Mouse (Mus musculus) neural tube, embryonic 13.5 days (tissue): ENCODE measurements around the gene Gm10563. TPM values are rescaled to one million over a fixed set of nuclear protein-coding genes. Genes with fewer than 3 reads are reported as not detected.

Experiments used
- ATAC-seq: fragments of 200-750 bp; cut with Nextera tagmentation; 2 replicates; pipeline ENCODE4 v1.8.0; 2017; ENCODE audit warnings: low read depth, mild to moderate bottlenecking, moderate TSS enrichment, moderate library complexity
- H3K27ac ChIP-seq: fragments of 300-500 bp; sonication (generic); replicated peaks from 2 replicates; pipeline ENCODE4 v1.5.1; 2015; ENCODE audit warnings: moderate library complexity, mild to moderate bottlenecking, inconsistent platforms
- H3K27me3 ChIP-seq: fragments of 300-500 bp; sonication (generic); 2 replicates; pipeline ENCODE4 v1.6.1; 2015; ENCODE audit warnings: mild to moderate bottlenecking, inconsistent platforms
- H3K36me3 ChIP-seq: fragments of 300-500 bp; sonication (generic); 2 replicates; pipeline ENCODE4 v1.6.1; 2015; ENCODE audit warnings: mild to moderate bottlenecking, inconsistent platforms
- H3K4me1 ChIP-seq: fragments of 300-500 bp; sonication (generic); replicated peaks from 2 replicates; pipeline ENCODE4 v1.6.1; 2015; ENCODE audit warnings: inconsistent platforms
- H3K4me2 ChIP-seq: fragments of 300-500 bp; sonication (generic); 2 replicates; pipeline ENCODE4 v1.6.1; 2015; ENCODE audit warnings: inconsistent platforms, mild to moderate bottlenecking, moderate library complexity
- H3K4me3 ChIP-seq: fragments of 300-500 bp; sonication (generic); 2 replicates; pipeline ENCODE4 v1.5.1; 2015; ENCODE audit warnings: mild to moderate bottlenecking, inconsistent platforms
- H3K9ac ChIP-seq: fragments of 300-500 bp; sonication (generic); 2 replicates; pipeline ENCODE4 v1.6.1; 2015; ENCODE audit warnings: moderate library complexity, mild to moderate bottlenecking, inconsistent platforms
- H3K9me3 ChIP-seq: fragments of 300-500 bp; sonication (generic); 2 replicates; pipeline ENCODE4 v1.6.1; 2016; ENCODE audit warnings: inconsistent platforms
- WGBS: fragments of 180-500 bp; shearing (Covaris S2); methylation state at CpG from one replicate; pipeline ENCODE4 v1.1.7; 2015; 5-methylcytosine and 5-hydroxymethylcytosine counted together
- polyA plus RNA-seq: library from polyadenylated mRNA; unstranded; fragments of >200 nt; fragmentation: Nextera tagmentation; extraction: Ambion mirVana; gene quantifications from 2 replicates; pipeline ENCODE4 v1.2.1, GENCODE M21; 2015

The Gm10563 gene
- polyA plus RNA-seq, 1 experiment from 2014 or later = not detected

DNA sequence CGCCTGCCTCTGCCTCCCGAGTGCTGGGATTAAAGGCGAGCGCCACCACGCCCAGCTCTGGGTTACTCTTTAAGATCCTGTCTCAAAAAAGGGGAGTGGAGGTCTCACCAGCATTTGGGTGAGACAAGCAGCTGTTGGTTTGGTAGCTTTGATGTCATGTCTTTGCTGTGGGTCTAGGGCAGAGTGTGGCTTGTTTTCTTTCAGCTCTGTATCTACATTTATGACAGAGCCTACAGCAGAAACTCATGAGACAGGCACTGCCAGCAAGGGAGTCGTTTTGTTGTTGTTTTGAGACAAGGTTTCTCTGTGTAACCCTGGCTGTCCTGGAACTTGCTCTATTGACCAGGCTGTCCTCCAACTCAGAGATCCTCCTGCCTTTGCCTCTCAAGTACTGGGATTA lies 41.4 kb downstream of the Gm10563 start:
- Histone ChIP-seq H3K9me3 (no peaks in the 10 kb centered on the region), H3K4me2 (no peak overlapping the region), H3K36me3 (peaks cover 20% of the 10 kb centered on the region; the same call in 1 of the 2 replicates), H3K27ac (no peak overlapping the region), H3K9ac (no peak overlapping the region), H3K4me1 (peaks cover 21% of the 10 kb centered on the region), H3K4me3 (no peak overlapping the region), H3K27me3 (no peaks in the 10 kb centered on the region)
- 95% methylated on average over 6 of the region's 6 CpGs for WGBS
- ATAC-seq = no peak

DNA sequence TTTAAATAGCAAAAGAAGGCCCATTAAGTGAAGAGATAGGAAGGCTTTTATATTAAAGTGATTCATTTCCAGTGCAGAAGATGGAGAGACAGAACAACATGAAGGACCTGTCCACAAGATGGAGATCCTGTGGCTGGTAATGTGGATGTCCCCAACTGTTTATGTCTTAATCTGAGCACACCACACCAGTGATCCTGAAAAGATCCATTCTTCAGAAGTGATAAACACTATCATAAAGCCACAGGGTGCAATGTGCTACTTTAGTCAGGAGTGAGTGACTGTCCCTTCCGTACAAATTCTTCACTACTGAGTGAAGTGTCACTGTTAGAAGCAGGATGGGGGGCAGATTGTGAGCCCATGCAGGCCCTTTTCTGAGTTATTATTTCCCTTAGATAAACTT lies 42.5 kb downstream of the Gm10563 start:
- ATAC-seq = no peak
- 61% methylated on average over 1 of the region's 1 CpGs for WGBS
- Histone ChIP-seq H3K4me1 (peaks cover 21% of the 10 kb centered on the region), H3K27me3 (no peaks in the 10 kb centered on the region), H3K9me3 (no peaks in the 10 kb centered on the region), H3K27ac (no peak overlapping the region), H3K4me2 (peak overlapping the region; percentile 94), H3K4me3 (peak overlapping the region; percentile 98), H3K36me3 (peaks cover 20% of the 10 kb centered on the region; the same call in 1 of the 2 replicates), H3K9ac (peak overlapping the region; percentile 98)

DNA sequence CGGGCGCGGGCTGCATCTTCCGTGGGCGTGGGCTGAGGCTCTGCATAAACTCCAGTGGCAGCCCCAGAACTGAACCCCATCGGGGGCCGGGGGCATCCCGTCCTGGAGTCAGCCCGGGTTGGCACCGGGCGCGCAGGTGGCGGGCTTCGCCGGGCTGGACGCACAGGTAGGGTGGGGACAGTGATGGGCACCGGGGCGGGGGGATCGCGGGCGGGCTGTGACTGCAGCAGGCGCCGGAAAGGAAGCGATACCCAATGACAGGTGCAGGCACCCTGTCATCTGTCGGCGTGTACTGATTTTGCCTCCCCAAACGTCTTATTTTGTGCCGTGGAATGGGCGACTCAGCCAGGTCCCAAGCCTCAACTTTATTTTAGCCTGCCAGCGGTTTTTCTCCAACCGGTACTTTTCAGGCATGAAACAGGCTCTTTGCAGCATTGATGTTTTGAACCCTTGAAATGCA lies 43.2 kb downstream of the Gm10563 start:
- no peaks in the 10 kb centered on the region for H3K27me3 ChIP-seq
- under 1% methylated on average over 31 of the region's 31 CpGs for WGBS
- ATAC-seq = no peak; the same call in 1 of the 2 replicates
- H3K9me3 ChIP-seq = no peaks in the 10 kb centered on the region
- H3K4me3 ChIP-seq = peak overlapping the region; percentile 98
- H3K4me1 ChIP-seq = peaks cover 21% of the 10 kb centered on the region
- H3K27ac ChIP-seq = peak overlapping the region; percentile 100
- peaks cover 20% of the 10 kb centered on the region; the same call in 1 of the 2 replicates for H3K36me3 ChIP-seq
- H3K4me2 ChIP-seq = peak overlapping the region; percentile 94
- peak overlapping the region; percentile 98 for H3K9ac ChIP-seq

DNA sequence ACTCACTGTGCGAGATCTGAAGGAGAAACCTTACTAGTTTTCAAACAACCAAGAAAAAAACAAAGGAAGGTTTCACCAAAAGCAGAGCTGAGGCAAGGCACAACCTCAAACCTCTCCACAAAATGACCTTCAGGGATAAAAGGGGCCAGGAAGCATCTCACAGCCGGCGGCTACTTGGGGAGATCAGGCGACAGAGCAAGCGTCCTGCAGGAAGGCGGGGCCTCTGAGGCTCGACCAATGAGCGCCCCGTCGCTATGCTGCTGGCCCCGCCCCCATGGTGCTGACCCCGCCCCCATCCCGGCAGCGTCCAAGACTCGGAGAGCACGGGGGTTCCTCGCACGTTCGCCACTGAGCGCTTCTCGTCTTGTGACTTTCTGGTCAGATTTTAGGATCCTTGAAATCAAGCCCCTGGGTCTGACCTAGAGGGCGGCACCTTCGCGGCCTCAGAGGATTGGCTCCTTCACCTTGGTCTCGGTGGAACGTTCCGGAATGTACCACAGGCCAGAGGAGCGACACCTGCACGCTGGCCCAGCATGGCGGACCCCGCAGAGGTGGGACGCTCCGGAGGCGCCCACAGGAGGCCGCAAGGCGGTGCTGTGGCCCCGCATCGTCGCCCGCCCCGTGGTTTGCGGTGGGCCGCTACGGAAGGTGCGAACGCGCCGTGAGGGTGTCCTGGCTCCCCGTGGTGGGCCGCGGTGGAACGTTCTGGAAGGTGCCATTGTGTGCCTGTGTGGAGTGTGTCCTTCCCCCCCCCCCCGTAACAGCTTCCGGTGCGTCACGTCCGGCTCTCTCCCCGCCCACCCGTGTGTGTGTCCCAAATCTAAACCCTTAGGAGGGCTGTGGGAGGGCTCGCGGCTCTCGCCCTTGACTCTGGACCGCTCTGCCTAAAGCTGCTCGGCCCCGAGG lies 43.9 kb downstream of the Gm10563 start, which contains the start of gene Slc35e2:
Gene Slc35e2, plus strand, starts transcription at position 326 of the 906 bp plus-strand sequence.
- Histone ChIP-seq H3K9me3 (no peaks in the 10 kb centered on the region), H3K4me1 (peaks cover 21% of the 10 kb centered on the region), H3K27ac (peak within 1 kb of the TSS; percentile 100), H3K9ac (peak within 1 kb of the TSS; percentile 98), H3K27me3 (no peaks in the 10 kb centered on the region), H3K4me3 (peak within 1 kb of the TSS; percentile 98), H3K36me3 (peaks cover 20% of the 10 kb centered on the region; the same call in 1 of the 2 replicates), H3K4me2 (peak within 1 kb of the TSS; percentile 94)
- peak; percentile 97 for ATAC-seq
- under 1% methylated on average over 60 of the region's 65 CpGs for WGBS

DNA sequence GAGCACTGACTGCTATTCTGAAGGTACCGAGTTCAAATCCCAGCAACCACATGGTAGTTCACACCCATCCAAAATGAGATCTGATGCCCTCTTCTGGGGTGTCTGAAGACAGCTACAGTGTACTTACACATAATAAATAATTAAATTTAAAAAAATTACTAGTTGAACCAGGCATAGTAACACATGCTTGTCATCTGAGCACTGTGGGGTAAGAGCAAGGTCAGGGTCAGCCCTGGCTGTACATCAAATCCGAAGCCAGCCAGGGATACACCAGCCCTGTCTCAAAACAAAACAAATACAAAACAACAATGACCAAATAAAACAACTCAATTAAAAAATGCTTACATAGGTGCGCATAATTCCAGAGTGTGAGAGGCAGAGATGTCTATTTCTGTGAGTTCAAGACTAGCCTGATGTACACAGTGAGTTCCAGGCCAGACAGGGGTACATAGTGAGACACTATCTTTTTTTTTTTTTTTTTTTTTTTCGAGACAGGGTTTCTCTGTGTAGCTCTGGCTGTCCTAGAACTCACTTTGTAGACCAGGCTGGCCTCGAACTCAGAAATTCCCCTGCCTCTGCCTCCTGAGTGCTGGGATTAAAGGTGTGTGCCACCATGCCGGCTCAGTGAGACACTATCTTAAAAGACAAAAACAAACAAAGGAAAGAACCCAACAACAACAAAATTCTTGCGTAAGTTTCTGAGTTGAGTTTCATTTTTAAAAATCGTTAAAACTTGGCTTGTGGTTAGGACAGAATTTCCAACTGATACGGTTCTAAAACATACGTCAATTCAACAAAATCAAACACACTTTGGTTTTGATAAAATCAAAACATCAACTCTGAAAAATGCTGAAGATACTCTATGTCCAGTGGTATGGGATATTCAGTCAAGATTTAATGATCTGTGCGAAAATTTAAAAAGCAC lies 45.0 kb downstream of the Gm10563 start:
- peak overlapping the region; percentile 100 for H3K27ac ChIP-seq
- no peaks in the 10 kb centered on the region for H3K9me3 ChIP-seq
- WGBS = 88% methylated on average over 10 of the region's 11 CpGs
- H3K36me3 ChIP-seq = peaks cover 16% of the 10 kb centered on the region; the same call in 1 of the 2 replicates
- peak overlapping the region; percentile 98 for H3K4me3 ChIP-seq
- no peaks in the 10 kb centered on the region for H3K27me3 ChIP-seq
- ATAC-seq = no peak
- H3K4me2 ChIP-seq = peak overlapping the region; percentile 94
- H3K9ac ChIP-seq = peak overlapping the region; percentile 98
- H3K4me1 ChIP-seq = peaks cover 21% of the 10 kb centered on the region

DNA sequence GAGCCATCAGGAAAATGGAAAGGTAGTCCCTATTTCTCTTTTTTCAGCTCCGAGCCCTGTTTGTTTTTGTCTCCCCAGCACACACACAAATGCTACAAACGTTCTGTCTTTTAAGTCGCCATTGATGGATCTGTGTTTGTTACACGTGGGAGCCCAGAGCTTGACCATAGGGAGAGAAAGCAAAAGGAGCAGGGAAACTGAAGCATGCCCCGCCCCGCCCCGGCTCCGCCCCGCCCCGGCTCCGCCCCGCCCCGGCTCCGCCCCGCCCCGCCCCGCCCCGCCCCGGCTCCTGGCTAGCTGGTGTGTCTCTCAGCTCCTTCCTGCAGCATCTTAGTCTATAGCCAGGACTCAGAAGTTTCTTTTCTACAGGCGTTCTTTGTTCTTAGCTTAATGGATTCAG lies 46.7 kb downstream of the Gm10563 start:
- Histone ChIP-seq H3K9ac (no peak overlapping the region), H3K4me2 (no peak overlapping the region), H3K9me3 (no peaks in the 10 kb centered on the region), H3K4me1 (peaks cover 15% of the 10 kb centered on the region), H3K27ac (no peak overlapping the region), H3K36me3 (0 out of 2 replicates have a peak, but pooled peaks cover 7% of the 10 kb centered on the region), H3K27me3 (no peaks in the 10 kb centered on the region), H3K4me3 (no peak overlapping the region)
- no peak for ATAC-seq
- WGBS = 23% methylated on average over 11 of the region's 20 CpGs

DNA sequence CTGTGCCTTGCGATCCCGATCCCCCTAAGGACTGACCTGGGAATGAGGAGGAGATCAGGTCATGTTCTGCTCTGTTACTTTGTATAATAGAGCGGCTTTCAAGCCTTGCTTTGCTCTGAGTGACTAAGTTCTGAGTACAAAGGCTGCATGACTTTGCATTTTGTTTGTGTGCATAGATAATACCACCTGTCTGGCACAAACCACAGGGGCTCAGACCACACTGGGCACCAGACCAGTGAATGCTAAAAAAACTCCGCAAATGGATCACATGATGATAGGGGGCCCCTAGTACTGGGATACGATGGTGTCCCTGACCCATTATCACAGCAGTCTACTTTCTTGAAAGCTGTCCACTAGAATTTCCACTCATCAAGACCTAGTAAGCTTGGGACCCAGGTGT lies 48.6 kb downstream of the Gm10563 start:
- no peak overlapping the region for H3K9ac ChIP-seq
- H3K9me3 ChIP-seq = no peaks in the 10 kb centered on the region
- no peak overlapping the region for H3K4me2 ChIP-seq
- H3K27ac ChIP-seq = no peak overlapping the region
- no peaks in the 10 kb centered on the region for H3K36me3 ChIP-seq
- H3K27me3 ChIP-seq = no peaks in the 10 kb centered on the region
- no peak overlapping the region for H3K4me3 ChIP-seq
- 86% methylated on average over 5 of the region's 5 CpGs for WGBS
- no peaks in the 10 kb centered on the region for H3K4me1 ChIP-seq
- no peak for ATAC-seq

DNA sequence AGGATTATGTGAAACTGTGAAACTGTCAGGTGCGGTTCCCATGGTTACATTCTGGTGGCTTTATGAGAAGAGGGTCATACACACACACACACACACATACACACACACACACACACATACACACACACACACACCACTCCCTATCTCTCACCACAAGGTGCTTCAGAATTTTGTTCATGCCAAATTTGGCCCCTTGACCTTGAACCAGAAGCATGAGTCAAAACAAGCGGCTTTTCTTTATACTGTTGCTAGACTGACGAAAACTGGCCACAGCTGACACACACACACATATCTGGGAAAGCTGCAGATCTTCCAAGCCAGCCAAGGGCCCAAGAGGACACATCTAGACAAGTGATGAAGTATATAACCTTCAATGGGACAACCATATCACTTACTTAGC lies 49.4 kb downstream of the Gm10563 start:
- no peak overlapping the region for H3K4me3 ChIP-seq
- H3K4me1 ChIP-seq = no peaks in the 10 kb centered on the region
- no peak overlapping the region for H3K9ac ChIP-seq
- no peak overlapping the region for H3K4me2 ChIP-seq
- no peak overlapping the region for H3K27ac ChIP-seq
- peaks cover 7% of the 10 kb centered on the region; the same call in 1 of the 2 replicates for H3K36me3 ChIP-seq
- no peaks in the 10 kb centered on the region for H3K9me3 ChIP-seq
- ATAC-seq = no peak
- 93% methylated on average over 3 of the region's 3 CpGs for WGBS
- H3K27me3 ChIP-seq = no peaks in the 10 kb centered on the region

DNA sequence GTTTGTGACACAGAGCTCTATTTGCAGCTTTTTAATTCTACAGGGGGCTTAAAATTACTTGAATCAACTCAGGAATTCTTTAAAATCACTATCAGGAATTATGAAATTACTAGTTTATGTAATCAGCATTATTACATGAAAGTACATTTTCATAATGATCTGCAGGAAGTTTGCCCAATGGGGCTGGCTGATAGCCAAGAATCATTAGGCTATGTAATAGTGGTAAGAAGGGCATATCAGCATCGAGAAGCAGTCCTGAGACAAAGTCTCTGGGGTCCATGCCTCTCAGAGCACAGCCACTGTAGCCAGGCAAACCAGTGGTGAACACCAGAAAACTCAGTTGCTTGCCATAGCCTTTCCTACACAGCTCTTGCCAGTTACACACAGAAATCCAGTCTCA lies 51.4 kb downstream of the Gm10563 start:
- Histone ChIP-seq H3K27me3 (no peaks in the 10 kb centered on the region), H3K4me2 (no peak overlapping the region), H3K9ac (no peak overlapping the region), H3K27ac (no peak overlapping the region), H3K36me3 (peaks cover 25% of the 10 kb centered on the region), H3K9me3 (no peaks in the 10 kb centered on the region), H3K4me1 (no peaks in the 10 kb centered on the region), H3K4me3 (no peak overlapping the region)
- no peak for ATAC-seq
- WGBS = 45% methylated on average over 1 of the region's 1 CpGs

DNA sequence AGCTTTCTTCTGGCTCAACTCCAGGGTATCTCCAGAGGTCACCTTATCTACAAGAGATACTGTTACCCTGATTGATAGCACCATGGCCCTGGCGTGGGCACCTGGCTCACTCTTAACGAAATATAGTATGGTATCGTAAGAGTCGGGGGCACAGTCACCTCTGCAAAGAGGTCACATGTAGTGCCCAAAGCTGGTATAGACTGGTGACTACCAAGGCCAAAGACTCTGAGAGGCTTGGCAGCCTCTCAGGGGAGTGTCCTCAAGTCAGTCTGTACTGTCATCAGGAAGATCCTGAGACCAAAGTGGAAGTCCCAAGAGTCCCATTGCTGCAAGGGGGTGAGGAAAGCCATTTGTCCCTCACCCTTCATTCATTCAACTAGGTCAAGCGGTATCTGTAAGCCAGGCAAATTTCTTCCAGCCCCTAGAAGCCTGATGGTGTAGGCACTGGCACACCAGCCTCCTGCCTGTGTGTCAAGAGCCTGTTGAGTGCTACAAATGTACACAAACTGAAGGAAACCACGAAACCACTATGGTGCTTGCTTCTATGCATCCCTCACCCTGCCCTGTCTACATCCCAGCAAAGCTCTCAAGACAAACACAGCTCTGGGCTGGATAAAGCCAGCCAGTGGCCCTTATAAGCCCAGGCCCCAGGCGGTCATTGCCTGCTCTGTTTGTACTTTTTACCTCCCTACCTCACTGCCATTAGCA lies 54.0 kb downstream of the Gm10563 start:
- Histone ChIP-seq H3K36me3 (peaks cover 51% of the 10 kb centered on the region), H3K27ac (no peak overlapping the region), H3K4me2 (no peak overlapping the region), H3K27me3 (no peaks in the 10 kb centered on the region), H3K9me3 (no peaks in the 10 kb centered on the region), H3K9ac (no peak overlapping the region), H3K4me3 (no peak overlapping the region), H3K4me1 (no peaks in the 10 kb centered on the region)
- no peak for ATAC-seq
- WGBS = 87% methylated on average over 7 of the region's 7 CpGs

DNA sequence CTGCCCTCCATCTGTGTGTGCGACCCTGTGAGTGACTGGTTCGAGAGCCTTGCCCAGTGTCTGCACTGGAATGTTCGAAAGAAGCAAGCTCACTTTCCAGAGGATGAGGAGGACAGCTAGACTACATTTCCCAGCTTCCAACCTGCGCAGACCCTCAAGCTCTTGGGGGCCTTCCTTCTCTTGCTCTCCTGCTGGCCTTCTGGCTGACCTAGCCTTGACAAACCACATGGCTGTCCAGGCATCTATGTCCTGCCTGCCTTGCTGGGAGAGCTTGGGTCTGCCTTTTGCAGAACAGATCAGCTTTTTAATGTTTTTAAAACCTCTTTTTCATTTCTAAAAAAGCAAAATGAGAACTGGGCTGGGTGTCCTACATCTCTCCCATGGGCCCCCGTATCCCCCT lies 55.9 kb downstream of the Gm10563 start:
- no peaks in the 10 kb centered on the region for H3K4me1 ChIP-seq
- H3K27me3 ChIP-seq = no peaks in the 10 kb centered on the region
- H3K9ac ChIP-seq = no peak overlapping the region
- WGBS = 92% methylated on average over 5 of the region's 5 CpGs
- no peak overlapping the region for H3K4me3 ChIP-seq
- H3K36me3 ChIP-seq = peaks cover 69% of the 10 kb centered on the region
- H3K4me2 ChIP-seq = no peak overlapping the region
- no peak for ATAC-seq
- no peaks in the 10 kb centered on the region for H3K9me3 ChIP-seq
- H3K27ac ChIP-seq = no peak overlapping the region
